Mouse (Mus musculus): ENCODE data around the gene Rassf6. TPM values are rescaled to one million over a fixed set of nuclear protein-coding genes. Genes with fewer than 3 reads are reported as not detected.

Gene Rassf6
- polyA plus RNA-seq, 1 experiment, result 6.7 TPM

- 82% methylated on average over 7 of the region's 7 CpGs for WGBS
- no peak for DNase-seq (ENCODE audit: low read depth, low spot score)
Observed at GRCm38 (mm10) chr5:90584799-90585198, 55.7 kb downstream of the Rassf6 start.

DNA sequence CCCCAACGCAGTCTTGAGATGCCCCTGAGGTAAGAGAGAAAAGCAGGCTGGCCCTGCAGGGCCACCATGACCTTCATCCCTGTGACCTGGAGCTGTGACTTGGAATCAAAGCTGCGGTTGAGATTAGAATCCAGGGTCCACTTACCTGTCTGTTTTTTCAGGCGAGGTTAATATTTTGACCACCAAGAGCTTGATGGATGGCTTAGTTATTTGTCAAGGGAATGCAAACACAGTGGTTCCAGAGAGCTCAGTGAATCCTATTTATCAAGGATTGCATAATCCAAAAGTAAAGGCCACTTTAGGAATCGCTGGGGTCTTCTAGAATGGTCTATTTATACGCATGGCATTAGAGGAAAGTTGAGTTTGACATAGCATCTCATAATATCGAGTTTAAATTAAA, 58.3 kb downstream of the Rassf6 start:
- DNase-seq (ENCODE audit: low read depth, low spot score), result no peak
- WGBS, result 84% methylated on average over 6 of the region's 6 CpGs

- no peak for DNase-seq (ENCODE audit: low read depth, low spot score)
Observed at GRCm38 (mm10) chr5:90579556-90579955, 60.9 kb downstream of the Rassf6 start.

GRCm38 (mm10) chr5:90577751-90578150, 62.7 kb downstream of the Rassf6 start:
- no peak for DNase-seq (ENCODE audit: low read depth, low spot score)
- 16% methylated on average over 9 of the region's 9 CpGs for WGBS

More at GRCm38 (mm10) chr5:90579556-90579955, 60.9 kb downstream of the Rassf6 start:
- 92% methylated on average over 9 of the region's 9 CpGs for WGBS

GRCm38 (mm10) chr5:90571216-90571615, 69.2 kb downstream of the Rassf6 start:
- WGBS, result 14% methylated on average over 3 of the region's 3 CpGs

GRCm38 (mm10) chr5:90568338-90568737, 72.1 kb downstream of the Rassf6 start:
- DNase-seq (ENCODE audit: low read depth, low spot score), result peak; percentile 39

More at GRCm38 (mm10) chr5:90571216-90571615, 69.2 kb downstream of the Rassf6 start:
- DNase-seq (ENCODE audit: low read depth, low spot score), result no peak

DNA sequence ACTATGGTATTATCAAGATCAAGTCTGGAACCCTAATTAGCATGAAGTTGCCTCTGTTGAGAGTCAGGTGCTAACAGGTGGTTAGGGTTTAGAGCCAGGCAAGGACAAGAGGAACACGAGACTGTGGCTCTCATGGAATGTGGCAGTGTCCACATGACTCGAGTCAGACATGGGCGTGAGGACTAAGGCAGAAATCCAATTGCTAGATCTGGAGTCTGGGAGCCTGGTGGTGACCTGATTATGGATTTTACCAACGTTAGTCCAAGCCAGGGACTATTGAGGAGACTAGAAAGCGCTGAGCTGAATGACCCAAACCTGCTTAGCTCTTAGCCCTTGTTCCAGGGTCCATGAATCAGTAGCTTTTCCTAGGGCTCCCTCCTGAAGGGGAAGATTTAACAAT, 72.7 kb downstream of the Rassf6 start:
- 34% methylated on average over 5 of the region's 5 CpGs for WGBS
- no peak for DNase-seq (ENCODE audit: low read depth, low spot score)

- WGBS, result 72% methylated on average over 6 of the region's 6 CpGs
- no peak for DNase-seq (ENCODE audit: low read depth, low spot score)
Observed at GRCm38 (mm10) chr5:90565205-90565604, 75.3 kb downstream of the Rassf6 start.

- no peak for DNase-seq (ENCODE audit: low read depth, low spot score)
- 88% methylated on average over 4 of the region's 4 CpGs for WGBS
Observed at GRCm38 (mm10) chr5:90564161-90564560, 76.3 kb downstream of the Rassf6 start.

DNA sequence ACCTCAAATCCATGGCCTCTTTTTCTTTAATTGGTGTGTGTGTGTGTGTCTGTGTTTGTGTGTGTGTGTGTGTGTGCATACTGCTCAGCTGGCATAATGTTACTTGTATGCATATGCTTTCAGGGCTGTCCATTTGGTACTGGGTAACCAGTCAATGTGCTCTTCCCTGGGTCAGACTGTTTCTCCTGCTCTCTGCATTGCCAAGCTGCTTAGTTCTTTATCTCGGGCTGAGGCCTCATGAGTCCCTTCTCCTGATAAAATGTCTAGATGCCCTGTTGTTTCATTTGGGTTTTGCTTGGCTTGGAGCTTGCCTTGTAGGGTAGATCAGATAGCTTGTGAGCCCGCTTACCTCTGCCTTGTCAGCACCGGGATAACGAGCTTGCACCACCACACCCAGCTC, 77.6 kb downstream of the Rassf6 start:
- DNase-seq (ENCODE audit: low read depth, low spot score), result no peak
- WGBS, result 82% methylated on average over 4 of the region's 4 CpGs

DNA sequence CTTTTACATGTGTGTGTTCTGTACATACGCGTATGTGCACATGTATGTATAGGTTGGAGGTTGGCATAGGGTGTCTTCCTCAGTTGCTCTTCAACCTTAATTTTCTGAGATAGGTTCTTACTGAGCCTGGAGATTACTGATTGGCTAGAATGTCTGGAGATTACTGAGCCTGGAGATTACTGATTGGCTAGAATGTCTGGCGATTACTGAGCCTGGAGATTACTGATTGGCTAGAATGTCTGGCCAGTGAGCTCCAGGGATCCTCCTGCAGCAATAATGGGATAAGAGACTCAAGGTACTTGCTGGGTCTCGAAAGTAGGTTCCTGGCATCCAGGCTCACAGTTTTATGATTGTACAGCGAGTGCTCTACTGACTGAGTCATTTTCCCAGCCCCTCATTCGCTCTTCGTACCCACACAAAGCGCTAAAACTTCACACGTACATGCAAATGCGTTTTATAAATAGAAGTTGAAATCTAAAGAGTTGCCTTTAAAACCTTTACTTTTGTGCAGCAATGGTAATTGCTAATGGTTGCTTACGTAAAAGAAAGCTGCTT, 78.7 kb downstream of the Rassf6 start:
- no peak for DNase-seq (ENCODE audit: low read depth, low spot score)
- WGBS, result 93% methylated on average over 11 of the region's 11 CpGs

DNA sequence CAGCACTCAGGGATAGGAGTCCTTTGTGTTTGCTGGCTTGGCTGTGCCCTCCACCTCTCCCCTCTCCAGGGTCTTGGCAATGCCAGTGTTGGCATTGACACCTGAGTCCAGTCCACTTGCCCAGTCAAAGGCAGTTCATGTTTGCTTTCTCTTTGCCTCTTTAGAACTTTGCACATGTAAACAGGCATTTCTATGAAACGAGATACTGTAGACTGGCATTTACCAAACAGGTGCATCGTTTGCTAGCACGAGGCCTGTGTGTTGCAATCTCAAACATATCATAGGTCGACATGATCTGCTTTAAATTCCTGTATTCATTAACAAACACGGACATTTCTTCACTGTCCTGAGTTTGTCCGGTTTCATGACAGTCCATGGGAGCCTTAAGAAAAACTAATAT, 79.7 kb downstream of the Rassf6 start, which contains the start of gene 5830473C10Rik:
Gene 5830473C10Rik (plus strand): TSS at position 365 of the 400 bp plus-strand sequence.
- no peak for DNase-seq (ENCODE audit: low read depth, low spot score)
- WGBS, result 52% methylated on average over 6 of the region's 6 CpGs

DNA sequence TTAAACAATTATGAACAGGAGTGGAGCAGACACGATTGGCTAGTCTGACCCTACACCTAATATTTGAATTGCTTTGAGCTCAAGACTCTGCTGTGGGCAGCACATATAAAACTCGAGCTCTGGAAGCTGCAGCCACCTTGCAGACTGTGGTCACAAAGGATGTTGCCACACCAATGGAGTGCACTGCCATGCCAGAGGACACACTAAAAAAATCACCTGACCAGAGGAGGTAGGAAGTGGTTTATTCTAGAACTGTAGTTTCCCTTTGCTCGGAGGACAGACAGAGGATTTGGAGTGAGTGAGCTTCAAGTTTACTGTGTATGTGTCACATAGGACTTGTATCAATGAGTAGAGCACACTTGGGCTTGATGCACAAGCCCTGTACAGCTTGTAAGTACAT, 84.4 kb downstream of the Rassf6 start:
- 71% methylated on average over 3 of the region's 3 CpGs for WGBS
- DNase-seq (ENCODE audit: low read depth, low spot score), result no peak

Other genes starting within 250 kb of the Rassf6 start
- 0.53 and 0.95 TPM in 2 replicates for gene Alb, start 179.8 kb downstream of the Rassf6 start, polyA plus RNA-seq (2012; rRNA removed)
- 1.4 and 6.6 TPM in 2 replicates for gene Afp, start 149.9 kb downstream of the Rassf6 start, polyA plus RNA-seq (2012; rRNA removed)
- gene Afm, start 121.7 kb downstream of the Rassf6 start, polyA plus RNA-seq (2012; rRNA removed), result 0.14 TPM in 1 of 2 replicates, not detected in the other
- 0.07 TPM in 1 of 2 replicates, not detected in the other for gene 5830473C10Rik, start 79.5 kb downstream of the Rassf6 start, polyA plus RNA-seq (2012; rRNA removed)
- 0.78 and 1.1 TPM in 2 replicates for gene Cxcl5, start 118.7 kb upstream of the Rassf6 start, polyA plus RNA-seq (2012; rRNA removed)
- 0.17 and 0.18 TPM in 2 replicates for gene Ppbp, start 127.9 kb upstream of the Rassf6 start, polyA plus RNA-seq (2012; rRNA removed)
- gene Pf4, start 131.8 kb upstream of the Rassf6 start, polyA plus RNA-seq (2012; rRNA removed), result 14.5 and 15.5 TPM in 2 replicates
- 0.30 TPM in 1 of 2 replicates, not detected in the other for gene Cxcl3, start 145.4 kb upstream of the Rassf6 start, polyA plus RNA-seq (2012; rRNA removed)
- gene Cxcl15, start 153.9 kb upstream of the Rassf6 start, polyA plus RNA-seq (2012; rRNA removed), result 0.04 TPM in 1 of 2 replicates, not detected in the other